Mouse (Mus musculus): Measurements from ENCODE around the gene Ipmk. TPM values are rescaled to one million over a fixed set of nuclear protein-coding genes. Genes with fewer than 3 reads are reported as not detected.

Ipmk gene
- polyA plus RNA-seq, 2 experiments = 5.1 to 7.9 TPM

DNA sequence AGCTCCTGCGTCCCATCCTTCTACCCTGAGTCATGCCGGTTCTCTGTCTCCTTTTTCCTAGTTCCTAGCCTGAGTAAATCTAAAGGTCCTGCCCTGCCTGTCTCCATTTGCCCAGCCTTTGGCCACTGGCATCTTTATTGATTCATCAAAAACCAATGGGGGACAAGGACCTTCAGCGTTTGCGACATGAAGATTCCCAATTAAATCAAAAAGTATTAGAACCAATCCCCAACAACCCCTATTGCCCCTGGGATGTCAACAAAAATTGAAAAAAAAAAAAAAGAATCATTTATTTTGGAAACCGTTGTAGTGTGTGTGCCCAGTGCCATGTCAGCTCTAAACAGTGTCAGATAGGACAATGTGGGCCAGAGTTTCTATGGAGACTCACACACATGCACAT, 41.7 kb downstream of the Ipmk start:
- H3K27me3 ChIP-seq (ENCODE audit: control insufficient read depth, insufficient read depth, low read length) = no peaks in the 10 kb centered on the region
- DNase-seq (ENCODE audit: low read depth in 3 of 3, low spot score in 3 of 3) (no peak), ATAC-seq (ENCODE audit: insufficient read depth) (no peak)
- WGBS (ENCODE audit: insufficient replicate concordance) = 75% methylated on average over 5 of the region's 5 CpGs
- H3K9ac ChIP-seq (replicated peaks) = no peak overlapping the region
- no peak overlapping the region for H3K4me2 ChIP-seq (ENCODE audit: low read depth)
- H3K36me3 ChIP-seq (replicated peaks; ENCODE audit: control insufficient read depth, insufficient read depth, low read depth) = no peaks in the 10 kb centered on the region
- H3K27ac ChIP-seq = no peak overlapping the region
- no peaks in the 10 kb centered on the region for H3K4me1 ChIP-seq (replicated peaks; ENCODE audit: control insufficient read depth in 2 of 2, insufficient read depth in 2 of 2, low read length in 1 of 2)
- TF ChIP-seq CTCF (IDR thresholded peaks at IDR 0.05; ENCODE audit: low read depth) = no peak
- TF ChIP-seq EP300 (IDR thresholded peaks at IDR 0.05; ENCODE audit: low read depth) = no peak
- no peaks in the 10 kb centered on the region for H3K9me3 ChIP-seq (ENCODE audit: control insufficient read depth, low read length)
- H3K4me3 ChIP-seq (ENCODE audit: insufficient read depth in 1 of 2, low read depth in 2 of 2, low read length in 2 of 2) = no peak overlapping the region

DNA sequence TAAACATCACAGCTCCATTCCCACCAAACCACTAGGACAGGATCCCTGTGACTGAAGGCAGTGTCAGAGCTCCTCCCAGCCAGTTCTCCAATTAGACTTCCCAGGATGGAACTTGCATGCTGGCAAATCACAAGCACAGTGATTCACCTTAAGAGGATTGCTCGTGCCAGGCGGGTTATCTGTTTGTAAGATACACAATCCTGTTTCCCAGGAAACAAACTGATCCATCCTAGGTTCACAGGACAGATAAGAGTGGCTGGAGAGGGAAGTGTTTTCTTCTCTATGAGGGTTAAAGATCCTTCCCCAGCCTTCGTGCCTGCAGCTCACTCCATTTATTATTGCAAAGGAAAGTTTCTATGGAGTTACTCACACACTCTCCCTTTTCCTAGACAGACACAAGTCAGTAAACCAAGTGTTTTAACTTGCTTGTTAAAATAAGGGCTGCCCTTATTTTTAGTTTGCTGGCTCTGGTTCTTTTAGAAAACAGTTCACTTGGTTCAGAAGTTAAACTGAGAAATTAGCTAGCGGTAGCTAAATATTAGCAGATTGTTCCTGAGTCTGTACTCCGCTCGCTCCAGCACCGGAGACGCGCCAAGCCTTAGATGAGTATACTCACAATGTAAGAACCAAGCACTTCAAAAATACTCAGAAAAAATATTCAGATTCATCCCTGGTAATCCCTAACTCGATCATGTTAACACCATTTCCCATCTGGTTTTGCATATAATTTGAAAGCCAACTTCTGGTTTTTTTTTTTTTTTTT, 51.0 kb downstream of the Ipmk start:
- H3K9ac ChIP-seq (replicated peaks) = no peak overlapping the region
- H3K4me3 ChIP-seq (ENCODE audit: insufficient read depth in 1 of 2, low read depth in 2 of 2, low read length in 2 of 2) = no peak overlapping the region
- TF ChIP-seq CTCF (IDR thresholded peaks at IDR 0.05; ENCODE audit: low read depth) (no peak), EP300 (IDR thresholded peaks at IDR 0.05; ENCODE audit: low read depth) (no peak)
- H3K4me1 ChIP-seq (replicated peaks; ENCODE audit: control insufficient read depth in 2 of 2, insufficient read depth in 2 of 2, low read length in 1 of 2) = no peaks in the 10 kb centered on the region
- H3K4me2 ChIP-seq (ENCODE audit: low read depth) = no peak overlapping the region
- H3K36me3 ChIP-seq (replicated peaks; ENCODE audit: control insufficient read depth, insufficient read depth, low read depth) = no peaks in the 10 kb centered on the region
- no peak overlapping the region for H3K27ac ChIP-seq
- no peak for DNase-seq (ENCODE audit: low read depth in 3 of 3, low spot score in 3 of 3)
- 55% methylated on average over 10 of the region's 10 CpGs for WGBS (ENCODE audit: insufficient replicate concordance)
- H3K27me3 ChIP-seq (ENCODE audit: control insufficient read depth, insufficient read depth, low read length) = no peaks in the 10 kb centered on the region
- H3K9me3 ChIP-seq (ENCODE audit: control insufficient read depth, low read length) = no peaks in the 10 kb centered on the region
- no peak for ATAC-seq (ENCODE audit: insufficient read depth)

- no peak overlapping the region for H3K4me2 ChIP-seq (ENCODE audit: low read depth)
- H3K4me3 ChIP-seq (ENCODE audit: insufficient read depth in 1 of 2, low read depth in 2 of 2, low read length in 2 of 2) = no peak overlapping the region
- H3K9me3 ChIP-seq (ENCODE audit: control insufficient read depth, low read length) = no peaks in the 10 kb centered on the region
- H3K4me1 ChIP-seq (replicated peaks; ENCODE audit: control insufficient read depth in 2 of 2, insufficient read depth in 2 of 2, low read length in 1 of 2) = no peaks in the 10 kb centered on the region
- no peak overlapping the region for H3K9ac ChIP-seq (replicated peaks)
- no peak overlapping the region for H3K27ac ChIP-seq
- ATAC-seq (ENCODE audit: insufficient read depth) (no peak), DNase-seq (ENCODE audit: low read depth in 3 of 3, low spot score in 3 of 3) (no peak)
- TF ChIP-seq CTCF (IDR thresholded peaks at IDR 0.05; ENCODE audit: low read depth) (no peak), EP300 (IDR thresholded peaks at IDR 0.05; ENCODE audit: low read depth) (no peak)
- no peaks in the 10 kb centered on the region for H3K36me3 ChIP-seq (replicated peaks; ENCODE audit: control insufficient read depth, insufficient read depth, low read depth)
- H3K27me3 ChIP-seq (ENCODE audit: control insufficient read depth, insufficient read depth, low read length) = no peaks in the 10 kb centered on the region
- 13% methylated on average over 8 of the region's 8 CpGs for WGBS (ENCODE audit: insufficient replicate concordance)
These were observed 51.8 kb downstream of the Ipmk start for GRCm38 (mm10) chr10:71399399-71399798.

GRCm38 (mm10) chr10:71399987-71400386, 52.4 kb downstream of the Ipmk start:
- H3K4me2 ChIP-seq (ENCODE audit: low read depth) = no peak overlapping the region
- WGBS (ENCODE audit: insufficient replicate concordance) = 52% methylated on average over 8 of the region's 8 CpGs
- H3K4me1 ChIP-seq (replicated peaks; ENCODE audit: control insufficient read depth in 2 of 2, insufficient read depth in 2 of 2, low read length in 1 of 2) = no peaks in the 10 kb centered on the region
- no peak for DNase-seq (ENCODE audit: low read depth in 3 of 3, low spot score in 3 of 3)
- ATAC-seq (ENCODE audit: insufficient read depth) = no peak
- no peaks in the 10 kb centered on the region for H3K9me3 ChIP-seq (ENCODE audit: control insufficient read depth, low read length)
- no peak overlapping the region for H3K27ac ChIP-seq
- TF ChIP-seq EP300 (IDR thresholded peaks at IDR 0.05; ENCODE audit: low read depth) = no peak
- no peak for TF ChIP-seq CTCF (IDR thresholded peaks at IDR 0.05; ENCODE audit: low read depth)
- no peak overlapping the region for H3K9ac ChIP-seq (replicated peaks)
- no peaks in the 10 kb centered on the region for H3K36me3 ChIP-seq (replicated peaks; ENCODE audit: control insufficient read depth, insufficient read depth, low read depth)
- H3K4me3 ChIP-seq (ENCODE audit: insufficient read depth in 1 of 2, low read depth in 2 of 2, low read length in 2 of 2) = no peak overlapping the region
- no peaks in the 10 kb centered on the region for H3K27me3 ChIP-seq (ENCODE audit: control insufficient read depth, insufficient read depth, low read length)

DNA sequence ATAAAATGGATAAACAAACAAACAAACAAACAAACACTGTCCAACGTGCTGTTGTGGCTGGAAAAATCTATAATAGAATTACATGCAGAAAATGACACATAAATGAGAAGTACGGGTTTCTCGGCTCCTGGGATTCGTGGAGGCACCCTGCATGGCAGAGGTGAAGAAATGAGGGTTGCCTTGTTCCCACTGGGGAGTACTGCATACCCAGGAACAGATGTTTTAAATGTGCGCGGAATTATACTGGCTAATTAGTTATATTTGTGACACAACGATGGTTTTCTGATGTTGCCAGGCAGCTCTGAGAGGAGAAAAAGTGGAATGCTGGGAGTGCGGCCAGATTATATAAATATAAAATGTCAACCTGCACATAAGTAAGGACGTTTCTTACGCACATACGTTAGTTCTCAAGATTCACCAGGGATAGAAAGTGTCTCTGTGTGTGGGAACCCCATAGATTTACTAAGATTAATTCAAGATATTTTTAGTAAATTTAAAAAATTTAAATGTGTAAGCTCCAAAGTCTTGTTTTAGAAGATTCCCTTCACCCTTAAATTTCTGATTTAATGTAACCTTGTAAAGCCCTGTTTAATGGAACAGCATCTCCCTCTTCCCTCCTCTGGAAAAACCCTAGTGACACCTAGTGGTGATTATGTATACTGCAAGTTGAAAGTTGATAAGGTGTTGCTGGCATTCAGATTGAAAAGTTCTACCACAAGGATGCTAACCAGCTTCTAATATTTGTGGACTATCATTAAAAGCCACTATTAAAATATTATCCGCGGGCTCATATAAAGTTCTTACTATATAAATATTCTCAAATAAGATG, 53.5 kb downstream of the Ipmk start:
- Histone ChIP-seq H3K9ac (replicated peaks) (no peak overlapping the region), H3K9me3 (ENCODE audit: control insufficient read depth, low read length) (no peaks in the 10 kb centered on the region), H3K4me2 (ENCODE audit: low read depth) (no peak overlapping the region), H3K27me3 (ENCODE audit: control insufficient read depth, insufficient read depth, low read length) (no peaks in the 10 kb centered on the region), H3K4me1 (replicated peaks; ENCODE audit: control insufficient read depth in 2 of 2, insufficient read depth in 2 of 2, low read length in 1 of 2) (no peaks in the 10 kb centered on the region), H3K4me3 (ENCODE audit: insufficient read depth in 1 of 2, low read depth in 2 of 2, low read length in 2 of 2) (no peak overlapping the region), H3K27ac (no peak overlapping the region), H3K36me3 (replicated peaks; ENCODE audit: control insufficient read depth, insufficient read depth, low read depth) (no peaks in the 10 kb centered on the region)
- TF ChIP-seq CTCF (IDR thresholded peaks at IDR 0.05; ENCODE audit: low read depth) = peak; percentile 75
- TF ChIP-seq EP300 (IDR thresholded peaks at IDR 0.05; ENCODE audit: low read depth) = no peak
- no peak for ATAC-seq (ENCODE audit: insufficient read depth)
- peak; percentile 18 to 44 (median 33) for DNase-seq (ENCODE audit: low read depth in 3 of 3, low spot score in 3 of 3)
- 56% methylated on average over 13 of the region's 13 CpGs for WGBS (ENCODE audit: insufficient replicate concordance)

All from liver, embryonic 14.5 days (tissue).